Mouse (Mus musculus) 416B (cell line): ENCODE results near the gene Plpp2.

ENCODE experiments used
- DNase-seq: peaks from one replicate; pipeline ENCODE4 v3.0.0; 2011; ENCODE audit warnings: low read depth

Plpp2 gene

GRCm38 (mm10) chr10:79533126-79533911 lies at the start of gene Plpp2:
Gene Plpp2, minus strand, starts transcription at chr10:79533796.
- no peak for DNase-seq

DNA sequence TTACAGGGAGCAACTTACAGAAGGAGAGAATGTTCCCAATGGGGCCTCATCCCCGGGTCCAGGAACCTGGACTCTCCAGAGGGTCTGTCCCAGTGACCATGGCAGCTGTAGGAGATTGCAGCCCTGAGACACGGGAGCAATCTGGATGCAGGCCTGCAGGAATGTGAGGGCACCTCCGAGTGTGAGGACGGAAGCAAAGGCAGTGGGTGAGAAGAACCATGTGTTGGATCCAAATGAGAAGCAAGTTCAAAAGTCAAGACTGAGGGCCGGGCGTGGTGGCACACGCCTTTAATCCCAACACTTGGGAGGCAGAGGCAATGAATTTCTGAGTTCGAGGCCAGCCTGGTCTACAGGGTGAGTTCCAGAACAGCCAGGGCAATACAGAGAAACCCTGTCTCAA lies 47.9 kb upstream of the Plpp2 start:
- DNase-seq = no peak

DNA sequence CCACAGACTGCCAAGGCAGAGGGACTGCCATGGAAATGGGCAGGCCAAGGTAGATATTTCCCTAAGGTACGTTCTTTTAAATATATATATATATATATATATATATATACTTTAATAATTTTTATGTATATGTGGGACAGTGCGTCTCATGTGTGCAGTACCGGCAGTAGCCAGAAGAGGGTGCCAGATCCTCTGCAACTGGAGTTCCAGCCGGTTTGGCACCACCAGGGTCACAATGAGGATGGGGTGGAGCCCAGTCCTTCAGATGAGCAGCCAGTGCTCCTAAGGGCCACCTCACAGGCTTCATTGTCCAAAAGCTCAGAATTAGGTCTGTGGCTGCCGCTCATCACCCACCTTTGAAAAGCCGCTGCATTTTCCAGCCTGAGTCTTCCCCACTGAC lies 47.2 kb upstream of the Plpp2 start:
- DNase-seq = peak; percentile 40

DNA sequence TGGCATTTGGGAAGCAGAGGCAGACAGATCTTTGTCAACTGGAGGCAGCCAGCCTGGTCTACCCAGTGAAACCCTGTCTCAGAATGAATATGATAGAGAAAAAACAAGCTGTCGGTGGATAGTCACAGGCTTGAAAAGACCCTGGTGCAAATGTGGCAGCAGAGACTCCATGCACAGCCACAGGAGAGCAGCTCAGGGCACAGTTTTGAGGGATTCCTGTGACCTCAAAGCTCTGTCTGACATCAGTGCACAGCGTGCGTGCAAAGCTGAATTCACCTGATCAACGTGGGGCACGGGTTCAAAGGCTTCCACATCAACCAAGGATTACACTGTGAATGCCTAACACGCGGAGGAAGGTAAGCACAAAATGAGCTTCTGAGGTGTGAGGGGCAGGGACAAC lies 46.8 kb upstream of the Plpp2 start:
- no peak for DNase-seq

GRCm38 (mm10) chr10:79579781-79580180 lies 46.2 kb upstream of the Plpp2 start:
- DNase-seq = no peak

DNA sequence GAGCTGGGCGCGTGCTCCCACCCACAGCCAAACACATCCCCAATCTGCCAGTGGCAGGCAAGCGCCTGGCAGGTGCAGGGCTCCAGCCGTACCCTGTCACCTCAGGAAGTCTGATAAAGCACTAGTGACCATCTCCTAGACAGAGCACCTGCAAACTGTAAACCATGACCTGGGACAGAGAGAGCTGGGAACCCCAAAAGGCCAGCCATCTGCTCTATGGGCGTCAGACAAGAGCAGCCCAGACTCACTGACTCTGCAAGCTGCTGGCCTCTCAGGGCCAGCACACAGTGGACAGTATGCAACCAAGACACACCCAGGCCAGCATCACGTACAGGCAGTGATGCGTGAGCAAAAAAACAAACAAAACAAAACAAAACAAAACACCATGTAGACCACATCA lies 45.3 kb upstream of the Plpp2 start:
- no peak for DNase-seq

DNA sequence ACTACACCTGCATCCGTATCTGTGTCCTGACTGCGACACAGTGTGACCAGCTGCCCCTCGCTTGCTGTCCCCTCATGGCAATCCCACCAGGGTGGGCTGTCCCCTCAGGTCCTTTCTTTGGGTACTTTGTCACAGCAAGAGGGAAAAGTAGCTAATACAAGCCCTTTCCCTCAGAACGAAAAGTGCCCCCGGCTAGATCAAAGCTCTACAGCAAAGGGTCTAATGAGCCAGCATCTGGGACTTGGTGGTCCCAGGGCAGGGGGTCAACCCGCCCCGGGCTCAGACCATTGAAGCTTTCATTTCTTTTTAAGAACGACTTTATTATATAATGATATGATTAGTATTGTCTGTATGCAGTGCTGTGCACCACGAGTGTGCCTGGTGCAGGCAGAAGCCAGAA lies 44.7 kb upstream of the Plpp2 start:
- DNase-seq = no peak

GRCm38 (mm10) chr10:79577376-79577775 lies 43.8 kb upstream of the Plpp2 start:
- DNase-seq = no peak

DNA sequence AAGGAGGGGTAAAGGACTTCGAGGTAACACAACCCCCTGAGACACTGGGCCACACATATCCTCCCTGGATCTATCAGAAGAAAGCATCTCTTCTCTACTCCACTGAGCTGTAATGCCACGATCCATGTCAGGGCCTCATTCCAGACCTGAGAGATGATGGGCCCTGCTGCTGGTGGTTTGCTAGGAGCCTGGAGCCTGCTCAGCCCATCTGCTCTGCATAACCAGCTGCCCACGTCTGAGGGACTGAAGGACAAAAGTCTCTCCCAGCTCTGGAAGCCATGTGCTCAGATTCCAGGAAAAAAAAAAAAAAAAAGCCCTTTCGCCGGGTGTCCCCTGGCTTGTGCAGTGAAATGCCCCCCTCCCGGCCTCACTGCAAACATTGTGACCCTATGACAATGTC lies 42.2 kb upstream of the Plpp2 start:
- DNase-seq = no peak

DNA sequence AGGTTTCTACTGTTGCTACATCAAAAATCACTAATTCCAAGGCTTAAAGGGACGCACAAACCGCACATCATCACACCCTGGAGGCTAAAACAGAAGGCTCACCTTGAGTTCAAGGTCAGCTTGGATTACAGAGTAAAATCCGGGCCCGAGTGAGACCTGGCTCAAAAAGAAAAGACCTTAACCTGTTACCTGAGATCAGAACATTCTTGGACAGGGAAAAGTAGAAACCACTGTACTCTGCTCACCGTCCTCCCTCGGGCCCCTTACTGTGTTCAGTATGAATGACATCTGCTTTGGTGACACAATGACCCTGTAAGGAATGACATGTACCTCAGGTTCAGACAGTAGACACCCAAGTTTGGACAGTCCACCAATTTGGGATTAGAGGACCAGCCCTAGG lies 41.2 kb upstream of the Plpp2 start:
- DNase-seq = no peak

- DNase-seq = no peak
Measured at GRCm38 (mm10) chr10:79574350-79574749, 40.8 kb upstream of the Plpp2 start.

DNA sequence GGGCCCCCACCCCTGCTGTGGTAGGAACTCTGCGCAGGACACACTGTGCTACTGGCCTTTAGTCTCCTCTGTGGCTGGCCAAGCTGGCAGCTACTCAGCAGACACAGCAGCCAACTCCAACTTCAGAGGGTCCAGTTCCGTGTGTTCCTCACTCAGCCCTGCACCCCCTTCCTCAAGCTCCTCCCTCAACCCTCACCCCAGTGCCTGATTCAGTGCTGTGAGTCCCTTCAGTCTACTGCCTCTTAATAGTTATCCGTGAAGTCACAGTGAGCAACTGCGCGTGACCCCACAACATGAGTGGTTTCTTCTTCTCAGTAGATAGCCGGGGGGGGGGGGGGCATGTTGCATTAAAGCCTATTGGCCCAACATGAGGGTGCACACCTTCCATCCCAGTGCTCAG lies 40.0 kb upstream of the Plpp2 start:
- no peak for DNase-seq

DNA sequence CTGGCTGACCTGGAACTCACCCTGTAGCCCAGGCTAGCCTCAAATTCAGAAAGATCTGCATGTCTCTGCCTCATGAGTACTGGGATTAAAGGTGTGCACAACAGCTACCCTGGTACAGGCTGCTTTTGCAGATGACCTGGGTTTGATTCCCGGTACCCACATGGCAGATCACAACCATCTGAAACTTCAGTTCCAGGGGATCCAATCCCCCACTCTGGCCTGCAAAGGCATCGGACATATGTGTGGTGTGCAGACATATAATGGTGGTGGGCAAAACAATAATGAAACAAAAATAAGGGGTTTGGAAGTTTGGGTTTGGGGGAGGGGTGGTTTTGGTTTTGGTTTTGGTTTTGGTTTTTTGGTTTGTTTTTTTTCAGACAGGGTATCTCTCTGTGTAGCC lies 37.7 kb upstream of the Plpp2 start:
- DNase-seq = no peak

DNA sequence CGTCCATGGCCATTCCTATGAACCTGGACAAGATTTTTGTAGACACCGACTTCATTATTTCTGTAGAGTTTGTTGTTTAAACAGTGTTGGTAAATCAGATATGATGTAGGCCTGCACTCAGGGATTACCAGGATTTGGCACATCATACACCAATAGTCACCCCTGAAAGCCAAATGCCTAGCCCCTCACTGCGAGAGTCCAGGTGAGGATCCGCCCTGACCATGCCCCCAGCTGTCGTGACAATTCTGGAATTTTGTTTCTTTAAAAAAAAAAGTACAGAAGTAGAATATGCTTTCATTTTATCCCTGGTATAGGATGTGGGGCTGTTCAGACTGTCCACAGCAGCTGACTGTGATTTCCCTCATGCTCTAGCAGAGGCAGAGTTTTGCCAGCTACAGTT lies 36.3 kb upstream of the Plpp2 start:
- no peak for DNase-seq

- no peak for DNase-seq
Measured at GRCm38 (mm10) chr10:79559716-79560115, 26.1 kb upstream of the Plpp2 start.

DNA sequence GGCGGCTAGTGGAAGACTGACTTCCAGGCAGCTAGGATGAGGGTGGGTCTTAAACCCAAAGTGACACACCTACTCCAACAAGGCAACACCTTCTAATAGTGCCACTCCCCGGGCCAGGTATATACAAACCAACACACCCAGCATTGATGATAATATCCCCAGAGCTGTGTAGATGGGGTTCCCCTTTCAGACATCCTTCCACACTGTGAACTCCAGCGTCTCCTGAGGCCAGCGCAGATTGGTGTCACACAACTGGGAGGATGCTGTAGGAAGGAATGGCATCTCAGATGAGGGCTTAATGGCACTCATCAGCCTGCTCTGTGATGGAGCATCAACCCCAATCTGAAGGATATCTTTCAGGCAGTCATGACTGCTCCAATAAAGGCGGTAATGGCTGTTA lies 23.9 kb upstream of the Plpp2 start:
- no peak for DNase-seq

DNA sequence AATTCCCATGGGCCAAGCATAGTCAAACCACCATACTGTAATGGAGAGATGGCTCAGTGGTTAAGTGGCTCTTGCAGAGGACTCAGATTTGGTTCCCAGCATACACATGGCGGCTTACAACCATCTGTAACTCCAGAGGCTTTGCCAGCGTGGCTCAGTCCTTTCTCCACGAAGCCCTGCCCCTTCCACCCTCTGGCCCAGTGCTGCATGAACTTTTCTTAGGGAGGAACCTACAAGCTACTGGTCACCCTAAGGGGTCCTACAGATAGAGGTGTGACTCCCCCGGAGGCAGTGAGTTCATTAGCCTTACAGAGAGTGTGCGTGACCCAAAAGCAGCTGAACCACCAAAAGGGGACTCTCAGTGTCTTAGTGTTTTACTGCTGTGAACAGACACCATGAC lies 23.4 kb upstream of the Plpp2 start:
- DNase-seq = no peak

DNA sequence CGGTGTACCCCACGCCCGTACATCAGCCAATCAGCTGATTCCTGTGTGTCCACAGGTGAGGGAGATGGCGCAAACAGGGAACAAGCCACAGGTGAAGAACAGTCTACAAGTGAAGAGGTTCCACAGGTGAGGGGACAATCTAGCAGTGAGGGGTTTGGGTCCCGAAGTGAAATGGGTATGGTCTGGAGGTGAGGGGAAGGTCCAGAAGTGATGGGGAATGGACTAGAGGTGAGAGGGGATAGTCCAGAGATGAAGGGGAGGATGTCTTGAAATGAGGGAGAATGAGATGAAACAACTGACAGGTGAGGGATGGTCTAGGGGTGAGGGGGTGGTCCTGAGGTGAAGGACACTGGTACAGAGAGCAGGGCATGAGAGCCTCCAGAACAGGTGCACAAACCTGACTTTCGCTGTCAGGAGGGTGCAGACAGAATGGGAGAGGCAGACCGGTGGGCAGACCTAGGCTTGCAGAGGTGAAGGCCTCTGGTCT lies 21.7 kb upstream of the Plpp2 start:
- DNase-seq = no peak

DNA sequence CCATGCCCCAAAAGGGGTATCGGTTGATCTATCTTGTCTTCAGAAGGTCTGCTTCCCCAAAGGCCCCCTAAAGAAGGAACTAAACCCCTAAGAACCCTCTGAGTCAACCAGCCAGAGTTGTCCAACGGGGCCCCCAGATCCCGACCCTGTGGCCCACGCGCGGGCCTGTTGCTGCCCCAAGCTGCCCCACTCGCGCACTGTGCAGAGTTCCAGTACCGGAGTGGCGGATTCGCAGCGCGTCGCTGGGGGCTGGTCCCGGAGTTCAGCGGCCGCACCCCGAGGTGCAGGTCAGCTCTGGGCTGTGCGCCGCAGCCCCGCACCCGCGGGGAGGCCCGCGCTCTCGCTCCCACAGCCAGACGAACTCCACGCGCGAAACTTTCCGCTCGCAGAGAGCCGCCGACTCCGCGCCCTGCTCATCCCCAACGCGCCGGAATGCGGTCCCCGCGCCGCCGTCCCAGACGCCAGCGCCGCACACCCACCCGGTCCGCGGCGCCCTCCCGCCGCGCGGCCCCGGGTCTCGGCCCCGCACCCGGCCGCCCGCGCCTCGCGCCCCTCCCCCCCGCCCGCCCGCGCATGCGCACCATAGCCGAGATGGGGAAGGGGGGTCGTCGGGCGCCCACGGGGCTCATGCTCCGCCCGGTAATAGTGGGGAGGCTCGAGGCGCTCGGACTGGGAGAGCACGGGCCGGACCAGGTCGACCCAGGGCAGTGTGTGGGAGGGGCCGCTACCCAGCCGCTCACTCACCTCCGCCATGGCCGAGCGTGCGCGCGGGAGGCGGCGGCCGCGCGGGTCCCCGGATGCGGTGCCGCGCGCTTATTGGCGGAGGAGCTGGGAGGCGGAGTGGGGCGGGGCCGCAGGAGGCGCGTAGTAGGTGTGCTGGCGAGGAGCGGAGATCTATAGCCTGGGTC lies 21.0 kb upstream of the Plpp2 start, which contains the start of gene Mier2:
TSS of gene Mier2 (minus strand) at position 870 of the 908 bp plus-strand sequence.
- DNase-seq = no peak

DNA sequence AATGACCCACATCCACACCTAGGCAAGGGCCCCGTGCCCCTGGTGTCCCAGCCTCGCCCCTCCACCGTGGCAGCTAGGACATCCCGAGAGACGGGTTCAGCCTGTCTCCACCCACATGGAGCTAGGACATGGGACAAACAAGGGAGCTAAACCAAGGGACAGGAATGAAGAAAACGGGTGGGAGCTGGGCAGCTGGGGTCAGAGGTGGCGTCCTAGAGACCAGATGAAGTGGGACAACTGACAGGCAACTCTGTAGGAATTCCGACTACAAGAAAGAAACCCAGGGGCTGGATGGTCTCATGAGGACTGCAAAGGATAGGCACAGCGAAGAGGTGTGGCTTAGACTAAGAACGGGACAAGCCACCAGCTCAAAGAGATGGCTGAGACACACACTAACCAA lies 20.1 kb upstream of the Plpp2 start:
- DNase-seq = no peak

- DNase-seq = no peak
Measured at GRCm38 (mm10) chr10:79553176-79553575, 19.6 kb upstream of the Plpp2 start.

GRCm38 (mm10) chr10:79552531-79552930 lies 18.9 kb upstream of the Plpp2 start:
- DNase-seq = no peak

DNA sequence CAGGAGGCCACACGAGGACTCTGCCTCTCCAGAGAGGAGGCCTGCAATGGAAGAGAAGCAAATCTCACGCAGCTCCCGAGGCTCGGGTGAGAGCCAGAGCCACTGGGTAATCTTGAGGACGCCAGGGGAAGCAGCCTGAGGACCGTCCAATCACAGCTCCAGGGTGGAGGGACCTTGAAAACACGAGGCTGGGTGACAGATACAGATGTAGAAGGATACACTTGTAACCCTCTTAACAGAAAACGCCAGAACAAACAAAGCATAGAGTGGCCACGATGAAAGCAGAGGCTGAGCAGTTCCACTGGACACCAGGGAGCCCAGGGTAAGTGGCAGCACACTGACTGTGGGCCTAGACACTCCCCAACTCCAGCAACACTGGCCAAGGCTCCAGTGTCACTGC lies 16.8 kb upstream of the Plpp2 start:
- DNase-seq = no peak
